Mouse (Mus musculus) embryonic facial prominence, embryonic 10.5 days (tissue): ENCODE measurements around the gene Slit3. TPM values are rescaled to one million over a fixed set of nuclear protein-coding genes. Genes with fewer than 3 reads are reported as not detected.
A peak's percentile ranks its signal among the peaks of the same experiment; 100 is the strongest.

Source experiments
- DNase-seq: peaks from one replicate; pipeline ENCODE4 v3.0.0-alpha.2; 2017; ENCODE audit warnings: low spot score
- H3K27ac ChIP-seq: fragments of 300-500 bp; sonication (generic); replicated peaks from 2 replicates; pipeline ENCODE4 v1.5.1; 2016; ENCODE audit warnings: mild to moderate bottlenecking
- H3K27me3 ChIP-seq: fragments of 300-500 bp; sonication (generic); replicated peaks from 2 replicates; pipeline ENCODE4 v1.6.1; 2016; ENCODE audit warnings: low read depth, mild to moderate bottlenecking; ENCODE audit not compliant: poor library complexity, severe bottlenecking
- H3K36me3 ChIP-seq: fragments of 300-500 bp; sonication (generic); replicated peaks from 2 replicates; pipeline ENCODE4 v1.6.1; 2016; ENCODE audit warnings: mild to moderate bottlenecking, moderate library complexity
- H3K4me1 ChIP-seq: fragments of 300-500 bp; sonication (generic); 2 replicates; pipeline ENCODE4 v1.6.1; 2016
- H3K4me3 ChIP-seq: fragments of 300-500 bp; sonication (generic); 2 replicates; pipeline ENCODE4 v1.5.1; 2016; ENCODE audit warnings: mild to moderate bottlenecking, moderate library complexity
- H3K9me3 ChIP-seq: fragments of 300-500 bp; sonication (generic); 2 replicates; pipeline ENCODE4 v1.6.1; 2016; ENCODE audit warnings: mild to moderate bottlenecking
- WGBS: fragments of 180-500 bp; shearing (Covaris S2); methylation state at CpG from one replicate; pipeline ENCODE4 v1.1.7; 2016; 5-methylcytosine and 5-hydroxymethylcytosine counted together
- polyA plus RNA-seq: library from polyadenylated mRNA; unstranded; fragments of >200 nt; fragmentation: Nextera tagmentation; extraction: Ambion mirVana; gene quantifications from 2 replicates; pipeline ENCODE4 v1.2.1, GENCODE M21; 2016

Gene Slit3
- polyA plus RNA-seq, 1 experiment from 2014 or later, result 12.6 TPM

- H3K27ac ChIP-seq, result no peak overlapping the region
- H3K4me3 ChIP-seq, result no peak overlapping the region
- DNase-seq, result peak; percentile 80
- no peaks in the 10 kb centered on the region for H3K36me3 ChIP-seq
- H3K9me3 ChIP-seq, result no peaks in the 10 kb centered on the region
- H3K4me1 ChIP-seq, result peaks cover 25% of the 10 kb centered on the region
- H3K27me3 ChIP-seq, result peaks cover 33% of the 10 kb centered on the region
- 55% methylated on average over 12 of the region's 12 CpGs for WGBS
Measured at GRCm38 (mm10) chr11:35407341-35408154, 286.5 kb downstream of the Slit3 start.

- Histone ChIP-seq H3K36me3 (no peaks in the 10 kb centered on the region), H3K9me3 (no peaks in the 10 kb centered on the region), H3K27ac (no peak overlapping the region), H3K27me3 (peaks cover 13% of the 10 kb centered on the region), H3K4me1 (peaks cover 32% of the 10 kb centered on the region), H3K4me3 (no peak overlapping the region)
- no peak for DNase-seq
- WGBS, result 84% methylated on average over 3 of the region's 3 CpGs
Measured at GRCm38 (mm10) chr11:35410431-35410830, 289.4 kb downstream of the Slit3 start.

DNA sequence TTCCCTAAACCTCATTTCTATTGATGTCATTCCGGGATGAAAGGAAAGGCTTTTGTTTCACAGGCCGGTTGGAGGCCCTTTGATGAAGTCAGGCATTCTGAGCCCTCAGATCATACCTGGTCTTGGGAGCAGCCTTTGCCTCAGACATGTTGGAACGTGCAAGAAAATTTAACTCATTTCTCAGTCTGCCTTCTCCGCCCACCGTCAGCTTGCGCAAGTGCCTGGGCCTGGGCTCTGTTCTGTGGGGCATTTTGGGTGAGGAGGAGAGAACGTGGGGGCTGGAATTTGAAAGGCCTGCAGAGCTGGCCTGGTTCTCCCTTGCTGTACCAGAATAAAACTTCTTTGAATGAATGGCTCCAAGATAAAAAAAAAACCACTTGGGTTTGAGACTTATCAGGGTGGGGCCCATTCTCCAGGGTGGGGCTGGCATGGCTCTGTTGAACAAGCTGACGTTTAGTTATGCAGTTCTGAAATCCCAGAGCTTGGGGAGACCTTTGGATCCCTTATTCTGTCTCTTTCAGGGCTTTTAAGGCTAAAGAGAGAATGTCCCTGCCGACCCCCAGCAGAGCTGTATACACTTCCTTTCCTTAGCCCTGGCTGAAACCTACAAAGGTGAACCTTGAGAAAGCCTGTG lies 294.9 kb downstream of the Slit3 start:
- WGBS, result 51% methylated on average over 9 of the region's 9 CpGs
- Histone ChIP-seq H3K27me3 (no peaks in the 10 kb centered on the region), H3K4me1 (peaks cover 44% of the 10 kb centered on the region), H3K4me3 (no peak overlapping the region), H3K9me3 (no peaks in the 10 kb centered on the region), H3K27ac (peak overlapping the region; percentile 40), H3K36me3 (no peaks in the 10 kb centered on the region)
- DNase-seq, result peak; percentile 34

DNA sequence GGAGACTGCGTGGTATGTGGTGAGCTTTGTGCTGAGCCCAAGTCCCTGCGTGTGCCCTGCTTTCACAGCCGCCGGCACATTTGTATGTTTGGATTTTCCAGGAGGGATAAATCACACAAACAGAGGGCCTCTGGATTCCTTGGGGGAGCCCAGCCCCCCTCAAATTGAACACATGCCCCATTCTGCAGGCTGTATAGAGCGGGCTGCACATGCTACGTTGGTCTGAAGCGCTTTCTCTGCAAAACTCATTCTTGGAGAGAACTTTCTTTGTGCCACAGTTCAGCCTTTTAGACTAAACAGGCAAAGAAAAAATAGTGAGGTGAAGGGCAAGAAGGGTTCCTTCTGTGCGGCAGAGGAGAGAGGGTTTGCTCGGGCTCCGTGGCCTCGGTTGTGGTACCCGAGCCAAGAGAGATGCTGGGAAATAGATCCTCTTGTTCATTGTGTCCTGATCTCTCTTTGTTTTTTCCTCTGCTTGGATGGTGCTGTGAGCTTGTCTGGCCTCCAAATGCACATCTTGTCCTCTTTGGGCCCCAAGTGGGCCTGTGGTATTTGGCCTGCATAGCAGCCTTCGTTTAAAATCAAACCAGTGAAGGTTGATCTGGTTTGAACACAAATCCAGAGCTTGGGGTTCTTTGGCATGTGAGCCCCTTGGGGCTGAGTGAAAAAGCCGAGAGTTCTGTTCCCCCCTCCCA lies 295.5 kb downstream of the Slit3 start:
- no peaks in the 10 kb centered on the region for H3K36me3 ChIP-seq
- no peaks in the 10 kb centered on the region for H3K27me3 ChIP-seq
- H3K4me1 ChIP-seq, result peaks cover 51% of the 10 kb centered on the region
- WGBS, result 61% methylated on average over 14 of the region's 14 CpGs
- no peak overlapping the region for H3K4me3 ChIP-seq
- peak overlapping the region; percentile 40 for H3K27ac ChIP-seq
- H3K9me3 ChIP-seq, result no peaks in the 10 kb centered on the region
- DNase-seq, result no peak

DNA sequence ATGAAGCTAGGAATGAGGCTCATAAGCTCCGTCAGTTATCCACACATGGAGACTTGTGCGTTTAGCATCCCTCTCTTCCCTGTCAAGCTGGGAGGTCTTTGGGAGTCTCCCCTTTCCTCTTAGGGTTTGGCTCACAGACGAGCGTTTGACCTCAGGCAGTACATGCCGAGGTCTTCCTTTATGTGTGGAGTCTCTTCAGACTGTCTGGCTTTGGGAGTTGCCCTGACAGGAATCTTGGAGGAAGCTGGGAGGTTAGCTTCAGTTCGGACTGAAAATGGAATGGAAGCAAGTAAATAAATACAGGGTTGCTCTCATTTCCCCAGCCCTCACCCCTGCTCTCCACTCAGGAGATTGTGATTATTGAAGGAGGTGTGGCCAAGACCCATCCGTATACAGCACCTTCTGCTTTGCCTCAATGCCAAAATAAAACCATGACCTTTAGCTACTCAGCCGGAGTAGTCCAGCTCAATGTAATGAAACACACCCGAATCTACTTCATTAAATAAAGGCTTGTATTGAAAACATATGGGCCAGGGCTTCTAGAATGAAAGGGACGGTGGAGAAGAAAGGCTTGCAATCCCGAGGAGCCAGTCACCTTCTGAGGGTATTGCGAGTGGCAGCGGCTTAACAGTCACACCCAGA lies 297.0 kb downstream of the Slit3 start:
- peaks cover 57% of the 10 kb centered on the region for H3K4me1 ChIP-seq
- no peaks in the 10 kb centered on the region for H3K27me3 ChIP-seq
- H3K27ac ChIP-seq, result peak overlapping the region; percentile 48
- H3K4me3 ChIP-seq, result no peak overlapping the region
- no peaks in the 10 kb centered on the region for H3K9me3 ChIP-seq
- peak; percentile 43 for DNase-seq
- no peaks in the 10 kb centered on the region for H3K36me3 ChIP-seq
- 35% methylated on average over 13 of the region's 13 CpGs for WGBS

DNA sequence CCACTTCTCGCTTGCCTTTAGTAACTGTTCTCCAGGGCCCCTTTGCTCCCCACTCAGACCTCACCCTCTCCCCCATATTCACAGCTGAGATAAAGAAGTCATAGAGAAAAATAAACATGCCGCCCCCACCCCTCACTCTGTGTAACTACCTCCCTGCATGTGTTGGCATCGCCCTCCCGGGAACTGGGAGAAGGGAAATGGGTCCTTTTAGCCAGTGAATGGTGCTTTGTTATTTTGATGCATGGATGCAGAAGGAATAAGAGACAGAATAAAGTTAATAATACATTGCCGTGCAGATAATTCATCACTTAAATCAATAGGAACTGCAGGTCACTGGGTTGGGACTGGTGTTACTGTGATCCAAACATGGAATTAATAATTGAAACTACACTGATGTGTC lies 298.0 kb downstream of the Slit3 start:
- no peak for DNase-seq
- peaks cover 58% of the 10 kb centered on the region for H3K4me1 ChIP-seq
- no peaks in the 10 kb centered on the region for H3K9me3 ChIP-seq
- H3K36me3 ChIP-seq, result no peaks in the 10 kb centered on the region
- H3K4me3 ChIP-seq, result no peak overlapping the region
- peak overlapping the region; percentile 19; the same call in 1 of the 2 replicates for H3K27ac ChIP-seq
- 83% methylated on average over 5 of the region's 5 CpGs for WGBS
- H3K27me3 ChIP-seq, result no peaks in the 10 kb centered on the region

- no peaks in the 10 kb centered on the region for H3K27me3 ChIP-seq
- DNase-seq, result no peak
- 68% methylated on average over 4 of the region's 4 CpGs for WGBS
- H3K27ac ChIP-seq, result no peak overlapping the region
- no peak overlapping the region for H3K4me3 ChIP-seq
- H3K36me3 ChIP-seq, result no peaks in the 10 kb centered on the region
- no peaks in the 10 kb centered on the region for H3K9me3 ChIP-seq
- H3K4me1 ChIP-seq, result peaks cover 38% of the 10 kb centered on the region
Measured at GRCm38 (mm10) chr11:35421728-35422127, 300.7 kb downstream of the Slit3 start.

GRCm38 (mm10) chr11:35428036-35428435 lies 307.0 kb downstream of the Slit3 start:
- Histone ChIP-seq H3K36me3 (no peaks in the 10 kb centered on the region), H3K9me3 (no peaks in the 10 kb centered on the region), H3K27ac (no peak overlapping the region), H3K27me3 (no peaks in the 10 kb centered on the region), H3K4me1 (peaks cover 10% of the 10 kb centered on the region), H3K4me3 (no peak overlapping the region)
- WGBS, result 61% methylated on average over 7 of the region's 7 CpGs
- no peak for DNase-seq

DNA sequence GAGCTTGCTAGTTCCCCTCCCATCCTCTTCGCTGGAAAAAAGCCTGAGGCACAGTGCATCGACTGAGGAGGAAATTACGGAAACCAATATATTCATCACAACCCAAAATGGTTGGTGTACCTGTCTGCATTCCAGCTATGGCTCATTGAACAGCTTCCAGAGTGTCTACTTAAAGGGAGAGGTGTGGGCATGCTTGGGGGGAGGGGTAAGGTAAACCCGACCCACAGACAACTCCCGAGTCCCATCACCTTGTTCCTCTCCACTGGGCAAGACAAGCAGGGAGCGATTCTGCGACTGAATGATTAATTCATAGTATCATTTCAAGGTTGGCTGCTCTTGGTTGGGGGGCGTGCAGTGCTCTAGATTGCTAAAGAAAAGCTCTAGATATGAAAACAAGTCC lies 310.1 kb downstream of the Slit3 start:
- H3K27me3 ChIP-seq, result no peaks in the 10 kb centered on the region
- no peaks in the 10 kb centered on the region for H3K36me3 ChIP-seq
- H3K9me3 ChIP-seq, result no peaks in the 10 kb centered on the region
- no peak overlapping the region for H3K4me3 ChIP-seq
- DNase-seq, result no peak
- 84% methylated on average over 8 of the region's 8 CpGs for WGBS
- H3K27ac ChIP-seq, result no peak overlapping the region
- peaks cover 9% of the 10 kb centered on the region for H3K4me1 ChIP-seq

- 62% methylated on average over 6 of the region's 6 CpGs for whole genome bisulfite sequencing
- DNase-seq, result no peak
- Histone ChIP-seq H3K27ac (0 out of 2 replicates have a peak overlapping the region, but pooled peaks have one; percentile 24), H3K4me3 (no peak overlapping the region), H3K27me3 (0 out of 2 replicates have a peak, but pooled peaks cover 7% of the 10 kb centered on the region), H3K36me3 (no peaks in the 10 kb centered on the region), H3K9me3 (no peaks in the 10 kb centered on the region), H3K4me1 (peaks cover 14% of the 10 kb centered on the region)
Measured at GRCm38 (mm10) chr11:35437510-35437909, 316.5 kb downstream of the Slit3 start.

DNA sequence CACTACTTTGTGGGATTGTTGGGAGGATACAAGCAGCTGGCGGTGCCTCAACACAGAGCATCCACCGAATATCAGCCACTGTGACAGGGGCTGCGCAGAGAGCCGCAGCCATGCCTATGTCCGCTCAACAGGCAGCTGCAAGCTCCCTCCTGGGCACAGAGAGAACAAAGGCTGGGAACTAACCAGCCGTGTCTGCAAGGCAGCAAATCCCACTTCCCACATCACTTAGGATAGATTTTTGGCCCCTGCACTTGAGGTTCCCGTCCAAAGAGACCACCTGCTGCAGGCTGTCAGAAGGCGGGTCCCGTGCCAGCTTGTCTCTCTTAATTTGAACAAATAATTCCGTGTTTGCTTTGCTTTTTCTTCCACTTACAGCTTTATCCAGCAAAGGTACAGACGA lies 319.2 kb downstream of the Slit3 start:
- Histone ChIP-seq H3K9me3 (no peaks in the 10 kb centered on the region), H3K36me3 (no peaks in the 10 kb centered on the region), H3K27ac (no peak overlapping the region), H3K4me1 (peaks cover 27% of the 10 kb centered on the region), H3K4me3 (no peak overlapping the region), H3K27me3 (0 out of 2 replicates have a peak, but pooled peaks cover 7% of the 10 kb centered on the region)
- no peak for DNase-seq
- 60% methylated on average over 11 of the region's 11 CpGs for whole genome bisulfite sequencing

DNA sequence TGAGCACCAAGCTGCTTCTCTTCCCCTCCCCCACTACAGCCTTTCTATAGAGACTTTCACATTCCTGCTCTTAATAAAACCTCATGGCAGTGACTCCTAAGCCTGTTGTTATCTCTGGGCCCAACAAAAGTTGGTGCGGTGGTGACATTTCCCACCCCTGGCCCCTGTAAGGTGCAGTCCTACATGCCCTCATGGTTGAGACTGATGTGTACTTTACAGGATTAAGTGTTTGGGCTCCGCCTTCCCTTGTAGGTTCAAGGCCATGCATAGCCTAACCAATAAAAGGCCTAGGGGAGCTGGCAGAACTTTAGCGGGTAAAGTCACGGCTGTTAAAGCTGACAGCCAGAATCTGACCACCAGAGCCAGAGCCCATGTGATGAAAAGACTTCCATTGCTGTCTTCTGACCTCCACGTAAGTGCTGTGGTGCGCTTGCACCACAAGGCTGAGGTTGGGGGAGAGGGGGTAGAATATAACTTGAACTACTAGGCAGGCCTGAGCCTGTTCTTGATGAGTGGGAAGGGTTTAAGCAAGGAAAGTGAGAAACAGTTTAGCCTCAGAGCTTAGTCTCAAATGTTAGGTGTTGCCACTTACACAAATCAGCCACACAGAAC lies 323.6 kb downstream of the Slit3 start:
- H3K4me3 ChIP-seq, result no peak overlapping the region
- DNase-seq, result no peak
- 75% methylated on average over 6 of the region's 6 CpGs for WGBS
- H3K27ac ChIP-seq, result peak overlapping the region; percentile 30; the same call in 1 of the 2 replicates
- peaks cover 30% of the 10 kb centered on the region; the same call in 1 of the 2 replicates for H3K27me3 ChIP-seq
- no peaks in the 10 kb centered on the region for H3K36me3 ChIP-seq
- peaks cover 36% of the 10 kb centered on the region for H3K4me1 ChIP-seq
- H3K9me3 ChIP-seq, result no peaks in the 10 kb centered on the region
